Mouse (Mus musculus): ENCODE measurements around the gene Pdcd2. TPM values are rescaled to one million over a fixed set of nuclear protein-coding genes. Genes with fewer than 3 reads are reported as not detected.
A peak's percentile ranks its signal among the peaks of the same experiment; 100 is the strongest.

Pdcd2 gene
- polyA plus RNA-seq (2014; fragmentation: Nextera tagmentation; extraction: Ambion mirVana): 58.2 and 64.0 TPM in 2 replicates

DNA sequence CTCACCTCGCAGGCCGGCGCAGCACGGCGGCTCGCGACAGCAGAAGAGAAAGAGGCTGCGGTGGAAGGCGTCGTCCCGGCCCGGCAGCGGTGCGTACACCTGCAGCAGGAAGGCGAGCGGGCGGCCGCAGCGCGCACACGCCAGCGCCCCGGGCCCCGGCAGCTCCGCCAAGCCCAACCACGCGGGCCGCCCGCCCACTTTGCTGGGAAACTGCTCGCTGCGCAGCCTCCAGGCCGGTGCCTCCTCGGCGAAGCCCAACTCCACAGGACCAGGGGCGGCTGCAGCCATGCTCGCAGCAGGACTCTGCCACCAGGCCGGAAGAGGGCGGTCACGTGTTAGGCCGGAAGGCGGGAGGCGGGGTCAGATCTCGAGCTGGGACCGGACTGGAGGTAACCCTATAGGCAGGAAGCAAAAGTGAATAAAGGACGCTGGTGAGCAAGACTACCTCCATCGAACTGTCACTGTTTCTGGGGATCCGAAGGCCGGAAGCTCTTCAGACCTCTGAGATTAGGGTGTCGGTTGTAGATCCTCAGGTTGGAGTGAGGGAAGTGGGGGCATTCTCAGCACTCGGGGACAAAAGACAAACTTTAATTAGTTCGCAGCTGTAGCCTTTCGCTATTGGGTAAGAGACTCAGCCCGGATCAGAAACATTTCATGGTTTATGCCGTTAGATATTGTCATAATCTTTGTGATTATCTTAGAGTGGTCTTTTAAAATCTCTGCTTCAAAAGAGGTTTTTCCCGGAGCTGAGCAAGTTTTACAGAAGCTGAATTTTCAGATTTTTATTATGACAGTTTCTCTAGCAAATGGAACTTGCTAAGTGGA is at the start of gene Pdcd2:
Gene Pdcd2, minus strand, starts transcription at position 316 of the 825 bp plus-strand sequence.
- no peaks in the 10 kb centered on the region for H3K9me3 ChIP-seq (ENCODE audit: control insufficient read depth, low read length)
- H3K4me2 ChIP-seq: peak within 1 kb of the TSS; percentile 92
- H3K4me3 ChIP-seq (ENCODE audit: low read depth, low read length): peak within 1 kb of the TSS; percentile 93
- H3K27me3 ChIP-seq (replicated peaks; ENCODE audit: control insufficient read depth, insufficient read depth, low read length): no peaks in the 10 kb centered on the region
- peak; percentile 99 for ATAC-seq (replicated peaks; ENCODE audit: low FRiP score)
- WGBS: 1% methylated on average over 54 of the region's 55 CpGs
- peaks cover 11% of the 10 kb centered on the region; the same call in 1 of the 2 replicates for H3K4me1 ChIP-seq (replicated peaks; ENCODE audit: control insufficient read depth, insufficient read depth, low read length)
- H3K9ac ChIP-seq (ENCODE audit: low read depth, low read length): peak within 1 kb of the TSS; percentile 93
- H3K36me3 ChIP-seq (ENCODE audit: control insufficient read depth, insufficient read depth, low read length): peaks cover 6% of the 10 kb centered on the region; the same call in 1 of the 2 replicates
- peak within 1 kb of the TSS; percentile 79 for H3K27ac ChIP-seq (ENCODE audit: low read depth, low read length)
- DNase-seq (ENCODE audit: low spot score): peak; percentile 97

DNA sequence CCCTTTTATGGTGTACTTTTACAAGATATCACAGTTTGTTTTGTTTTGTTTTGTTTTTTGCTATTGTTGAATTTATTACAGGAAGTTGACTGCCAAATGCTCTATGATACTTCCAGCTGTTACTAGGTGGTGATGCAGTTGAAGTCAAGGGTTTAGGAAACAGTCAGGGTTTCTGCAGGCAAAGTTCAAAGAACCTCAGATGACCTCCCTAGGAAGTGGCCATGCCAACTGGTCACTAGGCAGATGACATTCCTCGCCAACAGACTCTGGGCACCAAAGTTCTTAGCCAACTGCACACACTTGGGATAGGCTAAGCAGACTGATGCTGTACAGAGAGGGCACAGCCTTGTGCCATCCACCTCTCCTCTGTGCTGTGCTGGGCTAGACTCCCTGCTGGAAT is 48.0 kb upstream of the Pdcd2 start:
- DNase-seq (ENCODE audit: low spot score): no peak
- H3K9me3 ChIP-seq (ENCODE audit: control insufficient read depth, low read length): no peaks in the 10 kb centered on the region
- no peak overlapping the region for H3K4me3 ChIP-seq (ENCODE audit: low read depth, low read length)
- H3K9ac ChIP-seq (ENCODE audit: low read depth, low read length): no peak overlapping the region
- H3K27ac ChIP-seq (ENCODE audit: low read depth, low read length): no peak overlapping the region
- H3K4me2 ChIP-seq: no peak overlapping the region
- no peaks in the 10 kb centered on the region; the same call in 1 of the 2 replicates for H3K4me1 ChIP-seq (replicated peaks; ENCODE audit: control insufficient read depth, insufficient read depth, low read length)
- WGBS: 52% methylated on average over 1 of the region's 1 CpGs
- H3K27me3 ChIP-seq (replicated peaks; ENCODE audit: control insufficient read depth, insufficient read depth, low read length): peaks cover 13% of the 10 kb centered on the region
- H3K36me3 ChIP-seq (ENCODE audit: control insufficient read depth, insufficient read depth, low read length): no peaks in the 10 kb centered on the region
- ATAC-seq (replicated peaks; ENCODE audit: low FRiP score): no peak

DNA sequence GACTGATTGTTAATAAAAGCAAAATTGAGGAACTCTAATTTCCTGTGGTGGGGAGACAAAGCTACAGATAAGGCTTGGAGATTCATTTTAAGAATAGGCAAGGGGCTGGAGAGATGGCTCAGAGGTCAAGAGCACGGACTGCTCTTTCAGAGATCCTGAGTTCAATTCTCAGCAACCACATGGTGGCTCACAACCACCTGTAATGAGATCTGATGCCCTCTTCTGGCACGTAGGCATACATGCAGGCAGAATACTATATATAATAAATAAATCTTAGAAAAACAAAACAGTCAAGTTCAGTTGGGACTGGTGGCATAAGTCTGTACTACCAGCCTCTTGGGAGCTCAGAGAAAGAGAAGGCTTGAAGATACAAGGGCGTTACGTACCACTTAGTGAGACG is 39.8 kb upstream of the Pdcd2 start:
- Histone ChIP-seq H3K4me2 (no peak overlapping the region), H3K4me1 (replicated peaks; ENCODE audit: control insufficient read depth, insufficient read depth, low read length) (no peaks in the 10 kb centered on the region), H3K9ac (ENCODE audit: low read depth, low read length) (no peak overlapping the region), H3K9me3 (ENCODE audit: control insufficient read depth, low read length) (no peaks in the 10 kb centered on the region), H3K36me3 (ENCODE audit: control insufficient read depth, insufficient read depth, low read length) (no peaks in the 10 kb centered on the region), H3K27me3 (replicated peaks; ENCODE audit: control insufficient read depth, insufficient read depth, low read length) (no peaks in the 10 kb centered on the region), H3K4me3 (ENCODE audit: low read depth, low read length) (no peak overlapping the region), H3K27ac (ENCODE audit: low read depth, low read length) (no peak overlapping the region)
- ATAC-seq (replicated peaks; ENCODE audit: low FRiP score): no peak
- DNase-seq (ENCODE audit: low spot score): no peak
- WGBS: 73% methylated on average over 5 of the region's 5 CpGs

DNA sequence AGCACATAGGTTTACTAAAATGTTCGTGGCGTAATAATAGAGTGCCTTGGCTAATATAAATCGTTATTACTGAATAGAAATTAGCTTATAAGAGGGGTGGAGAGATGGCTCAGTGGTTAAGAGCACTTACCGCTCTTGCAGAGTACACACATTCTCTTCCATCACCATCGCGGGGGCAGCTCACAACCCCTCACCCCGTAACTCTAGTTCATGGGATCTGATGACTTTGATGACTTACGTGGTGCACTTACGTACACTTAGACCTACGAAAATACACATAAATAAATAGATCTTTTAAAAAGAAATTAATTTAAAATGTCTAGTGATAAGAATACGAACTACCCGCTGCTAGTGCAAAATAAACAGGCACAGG is 37.8 kb upstream of the Pdcd2 start:
- Histone ChIP-seq H3K4me2 (peak overlapping the region; percentile 94), H3K4me3 (ENCODE audit: low read depth, low read length) (peak overlapping the region; percentile 72), H3K4me1 (replicated peaks; ENCODE audit: control insufficient read depth, insufficient read depth, low read length) (no peaks in the 10 kb centered on the region), H3K9me3 (ENCODE audit: control insufficient read depth, low read length) (no peaks in the 10 kb centered on the region), H3K36me3 (ENCODE audit: control insufficient read depth, insufficient read depth, low read length) (no peaks in the 10 kb centered on the region), H3K27me3 (replicated peaks; ENCODE audit: control insufficient read depth, insufficient read depth, low read length) (no peaks in the 10 kb centered on the region), H3K9ac (ENCODE audit: low read depth, low read length) (no peak overlapping the region), H3K27ac (ENCODE audit: low read depth, low read length) (no peak overlapping the region)
- no peak for DNase-seq (ENCODE audit: low spot score)
- 44% methylated on average over 12 of the region's 12 CpGs for WGBS
- no peak for ATAC-seq (replicated peaks; ENCODE audit: low FRiP score)

DNA sequence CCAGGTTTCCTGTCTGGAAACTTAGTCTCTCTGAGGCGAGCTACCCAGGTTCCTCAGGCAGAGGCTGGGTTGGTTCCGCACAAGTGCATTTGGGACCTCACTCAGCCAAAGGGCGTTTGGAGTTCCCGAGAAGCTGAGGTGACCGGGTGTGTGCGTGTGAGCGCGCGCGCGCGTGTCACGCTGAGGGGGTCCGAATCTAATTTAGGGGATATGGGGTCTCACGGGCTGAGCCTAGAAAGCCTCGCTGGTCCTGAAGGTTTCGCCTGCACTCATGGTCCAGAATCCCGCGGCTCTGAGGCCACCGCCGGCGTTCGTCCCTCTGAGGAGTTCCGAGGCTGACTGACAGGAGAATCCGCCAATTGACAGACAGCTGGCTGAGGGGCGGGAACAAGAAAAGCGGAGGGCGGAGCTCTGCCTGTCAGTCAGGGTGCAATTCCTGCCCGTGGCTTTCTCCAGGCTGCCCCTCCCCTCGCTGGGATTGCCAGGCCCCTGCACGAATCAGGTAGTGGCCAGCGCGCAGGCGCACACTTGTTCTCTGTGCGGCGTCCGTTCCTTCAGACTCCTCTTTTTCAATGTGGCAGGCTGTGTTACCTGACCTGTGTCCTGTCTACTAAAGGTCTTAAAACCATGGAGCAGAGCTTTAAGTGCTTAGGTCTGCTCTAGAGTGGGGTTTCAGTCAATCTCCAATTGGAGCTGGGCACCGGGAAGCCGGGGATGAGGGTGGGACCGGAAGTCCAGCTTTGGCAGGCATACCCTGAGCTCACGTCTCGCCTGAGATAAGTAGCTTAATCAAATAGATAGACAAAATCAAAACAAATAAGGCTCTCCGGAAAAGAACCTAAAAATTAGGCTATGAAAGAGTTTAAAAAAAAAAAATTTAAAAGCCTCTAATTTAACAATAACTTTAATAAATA is 37.2 kb upstream of the Pdcd2 start, which contains the start of gene Prdm9:
Gene Prdm9, minus strand, starts transcription at position 341 of the 914 bp plus-strand sequence.
- Histone ChIP-seq H3K9me3 (ENCODE audit: control insufficient read depth, low read length) (no peaks in the 10 kb centered on the region), H3K27ac (ENCODE audit: low read depth, low read length) (peak within 1 kb of the TSS; percentile 90), H3K4me1 (replicated peaks; ENCODE audit: control insufficient read depth, insufficient read depth, low read length) (no peaks in the 10 kb centered on the region), H3K9ac (ENCODE audit: low read depth, low read length) (peak within 1 kb of the TSS; percentile 88), H3K4me2 (peak within 1 kb of the TSS; percentile 94), H3K27me3 (replicated peaks; ENCODE audit: control insufficient read depth, insufficient read depth, low read length) (no peaks in the 10 kb centered on the region), H3K36me3 (ENCODE audit: control insufficient read depth, insufficient read depth, low read length) (no peaks in the 10 kb centered on the region), H3K4me3 (ENCODE audit: low read depth, low read length) (peak within 1 kb of the TSS; percentile 72)
- ATAC-seq (replicated peaks; ENCODE audit: low FRiP score): peak; percentile 100
- under 1% methylated on average over 43 of the region's 43 CpGs for WGBS
- DNase-seq (ENCODE audit: low spot score): peak; percentile 98

DNA sequence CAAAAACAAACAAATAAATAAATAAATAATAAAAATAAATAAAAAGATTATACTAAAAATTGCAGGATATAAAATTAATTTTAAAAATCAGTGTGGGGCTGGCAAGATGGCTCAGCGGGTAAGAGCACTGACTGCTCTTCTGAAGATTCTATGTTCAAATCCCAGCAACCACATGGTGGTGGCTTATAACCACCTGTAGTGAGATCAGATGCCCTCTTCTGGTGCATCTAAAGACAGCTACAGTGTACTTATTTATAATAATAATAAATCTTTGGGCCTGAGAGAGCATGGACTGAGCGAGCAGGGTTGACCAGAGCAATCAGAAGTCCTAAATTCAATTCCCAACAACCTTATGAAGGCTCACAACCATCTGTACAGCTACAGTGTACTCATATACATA is 32.8 kb upstream of the Pdcd2 start:
- WGBS: 83% methylated on average over 2 of the region's 2 CpGs
- ATAC-seq (replicated peaks; ENCODE audit: low FRiP score): no peak
- Histone ChIP-seq H3K36me3 (ENCODE audit: control insufficient read depth, insufficient read depth, low read length) (no peaks in the 10 kb centered on the region), H3K27ac (ENCODE audit: low read depth, low read length) (no peak overlapping the region), H3K9me3 (ENCODE audit: control insufficient read depth, low read length) (no peaks in the 10 kb centered on the region), H3K27me3 (replicated peaks; ENCODE audit: control insufficient read depth, insufficient read depth, low read length) (no peaks in the 10 kb centered on the region), H3K9ac (ENCODE audit: low read depth, low read length) (no peak overlapping the region), H3K4me1 (replicated peaks; ENCODE audit: control insufficient read depth, insufficient read depth, low read length) (no peaks in the 10 kb centered on the region), H3K4me2 (no peak overlapping the region), H3K4me3 (ENCODE audit: low read depth, low read length) (no peak overlapping the region)
- no peak for DNase-seq (ENCODE audit: low spot score)

DNA sequence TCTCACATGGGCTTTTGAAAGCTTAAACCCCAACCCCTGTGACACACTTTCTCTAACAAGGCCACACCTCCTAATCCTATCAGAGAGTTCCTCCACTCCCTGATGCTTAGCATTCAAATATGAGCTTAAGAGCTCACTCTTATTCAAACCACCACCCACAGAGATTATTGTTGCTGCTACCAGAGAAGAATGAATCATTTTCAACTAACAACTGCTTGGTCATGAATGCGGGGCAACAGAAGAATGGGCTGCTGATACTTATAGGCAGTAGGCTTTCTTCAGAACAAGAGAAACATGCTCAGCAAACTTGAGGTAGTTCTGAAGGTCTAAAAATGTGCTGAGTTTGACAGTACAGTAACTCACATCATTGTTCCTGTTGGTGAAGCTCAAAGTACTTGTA is 22.6 kb upstream of the Pdcd2 start:
- ATAC-seq (replicated peaks; ENCODE audit: low FRiP score) (no peak), DNase-seq (ENCODE audit: low spot score) (no peak)
- Histone ChIP-seq H3K36me3 (ENCODE audit: control insufficient read depth, insufficient read depth, low read length) (no peaks in the 10 kb centered on the region), H3K4me3 (ENCODE audit: low read depth, low read length) (no peak overlapping the region), H3K4me1 (replicated peaks; ENCODE audit: control insufficient read depth, insufficient read depth, low read length) (no peaks in the 10 kb centered on the region), H3K9me3 (ENCODE audit: control insufficient read depth, low read length) (no peaks in the 10 kb centered on the region; the same call in 1 of the 2 replicates), H3K4me2 (no peak overlapping the region), H3K27me3 (replicated peaks; ENCODE audit: control insufficient read depth, insufficient read depth, low read length) (no peaks in the 10 kb centered on the region), H3K9ac (ENCODE audit: low read depth, low read length) (no peak overlapping the region), H3K27ac (ENCODE audit: low read depth, low read length) (no peak overlapping the region)
- 66% methylated on average over 1 of the region's 1 CpGs for WGBS

DNA sequence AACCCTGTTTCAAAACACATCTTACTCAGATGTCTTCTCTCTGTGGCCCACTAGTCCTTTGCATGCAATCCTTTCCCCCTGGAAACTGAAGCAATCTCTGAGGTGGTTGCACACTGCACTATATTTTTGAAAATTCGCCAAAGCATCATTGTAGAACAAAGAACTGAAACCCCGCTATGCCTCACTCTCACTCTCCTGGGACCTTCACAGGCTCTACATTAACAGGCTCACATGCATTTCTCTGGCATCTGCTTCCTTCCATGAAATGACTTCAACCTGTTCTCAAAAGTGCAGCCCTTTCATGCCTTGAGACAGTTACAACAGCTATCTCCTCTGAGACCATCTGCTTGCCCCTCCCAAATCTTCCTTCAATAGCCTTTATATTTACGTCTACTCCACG is 19.3 kb upstream of the Pdcd2 start:
- WGBS: 65% methylated on average over 4 of the region's 4 CpGs
- ATAC-seq (replicated peaks; ENCODE audit: low FRiP score) (no peak), DNase-seq (ENCODE audit: low spot score) (no peak)
- no peaks in the 10 kb centered on the region for H3K27me3 ChIP-seq (replicated peaks; ENCODE audit: control insufficient read depth, insufficient read depth, low read length)
- H3K4me3 ChIP-seq (ENCODE audit: low read depth, low read length): no peak overlapping the region
- no peaks in the 10 kb centered on the region; the same call in 1 of the 2 replicates for H3K9me3 ChIP-seq (ENCODE audit: control insufficient read depth, low read length)
- no peak overlapping the region for H3K9ac ChIP-seq (ENCODE audit: low read depth, low read length)
- H3K4me2 ChIP-seq: no peak overlapping the region
- no peaks in the 10 kb centered on the region for H3K4me1 ChIP-seq (replicated peaks; ENCODE audit: control insufficient read depth, insufficient read depth, low read length)
- H3K36me3 ChIP-seq (ENCODE audit: control insufficient read depth, insufficient read depth, low read length): no peaks in the 10 kb centered on the region
- no peak overlapping the region for H3K27ac ChIP-seq (ENCODE audit: low read depth, low read length)
